Mouse (Mus musculus) neural tube, embryonic 15.5 days (tissue): ENCODE measurements around the gene Slc16a6. TPM values are rescaled to one million over a fixed set of nuclear protein-coding genes. Genes with fewer than 3 reads are reported as not detected.
A peak's percentile ranks its signal among the peaks of the same experiment; 100 is the strongest.

ENCODE experiments used
- ATAC-seq: fragments of 200-750 bp; cut with Nextera tagmentation; 2 replicates; pipeline ENCODE4 v1.8.0; 2017; ENCODE audit warnings: mild to moderate bottlenecking, moderate TSS enrichment, moderate library complexity; ENCODE audit not compliant: low FRiP score
- H3K27ac ChIP-seq: fragments of 300-500 bp; sonication (generic); replicated peaks from 2 replicates; pipeline ENCODE4 v1.5.1; 2015; ENCODE audit warnings: mild to moderate bottlenecking, inconsistent platforms
- H3K27me3 ChIP-seq: fragments of 300-500 bp; sonication (generic); replicated peaks from 2 replicates; pipeline ENCODE4 v1.6.1; 2015; ENCODE audit warnings: inconsistent platforms
- H3K36me3 ChIP-seq: fragments of 300-500 bp; sonication (generic); 2 replicates; pipeline ENCODE4 v1.6.1; 2015; ENCODE audit warnings: inconsistent platforms
- H3K4me1 ChIP-seq: fragments of 300-500 bp; sonication (generic); 2 replicates; pipeline ENCODE4 v1.6.1; 2015; ENCODE audit warnings: inconsistent platforms
- H3K4me2 ChIP-seq: fragments of 300-500 bp; sonication (generic); 2 replicates; pipeline ENCODE4 v1.6.1; 2015; ENCODE audit warnings: inconsistent platforms, mild to moderate bottlenecking, moderate library complexity
- H3K4me3 ChIP-seq: fragments of 300-500 bp; sonication (generic); replicated peaks from 2 replicates; pipeline ENCODE4 v1.5.1; 2015; ENCODE audit warnings: mild to moderate bottlenecking, inconsistent platforms
- H3K9ac ChIP-seq: fragments of 300-500 bp; sonication (generic); replicated peaks from 2 replicates; pipeline ENCODE4 v1.6.1; 2015; ENCODE audit warnings: mild to moderate bottlenecking, inconsistent platforms
- H3K9me3 ChIP-seq: fragments of 300-500 bp; sonication (generic); replicated peaks from 2 replicates; pipeline ENCODE4 v1.6.1; 2016; ENCODE audit warnings: inconsistent platforms
- WGBS: fragments of 180-500 bp; shearing (Covaris S2); methylation state at CpG from one replicate; pipeline ENCODE4 v1.1.7; 2015; ENCODE audit warnings: mixed read lengths; 5-methylcytosine and 5-hydroxymethylcytosine counted together
- polyA plus RNA-seq: library from polyadenylated mRNA; unstranded; fragments of >200 nt; fragmentation: Nextera tagmentation; extraction: Ambion mirVana; gene quantifications from 2 replicates; pipeline ENCODE4 v1.2.1, GENCODE M21; 2015

The Slc16a6 gene
- polyA plus RNA-seq, 1 experiment from 2014 or later: 3.7 TPM

- WGBS: 91% methylated on average over 8 of the region's 8 CpGs
Observed at GRCm38 (mm10) chr11:109443468-109444263, 29.7 kb downstream of the Slc16a6 start.

DNA sequence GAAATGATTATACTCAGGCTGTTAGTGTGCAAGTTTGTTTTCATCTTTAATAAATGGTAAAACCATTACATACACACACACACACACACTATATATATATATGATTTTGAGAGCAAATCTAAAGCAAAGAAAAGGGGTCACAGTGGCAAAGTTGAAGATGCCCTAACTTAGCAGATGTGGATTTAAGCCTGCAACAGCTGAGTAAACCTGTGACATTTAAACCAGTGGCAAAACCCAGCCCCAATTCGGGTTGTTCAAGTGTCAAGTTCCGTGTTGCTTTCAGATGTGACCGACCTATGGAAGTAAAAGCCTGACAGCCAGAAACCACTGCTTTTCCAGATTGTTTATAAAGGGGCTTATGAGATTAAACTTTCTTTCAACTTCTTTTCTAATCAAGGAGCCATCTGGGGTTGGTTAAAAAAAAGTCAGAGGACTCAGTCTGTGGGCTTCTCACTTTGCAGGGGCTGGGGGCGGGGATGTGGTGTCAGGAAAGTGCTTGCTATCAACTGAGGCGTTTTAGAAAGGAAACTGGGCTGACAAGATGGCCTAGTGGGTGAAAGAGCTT, 31.1 kb downstream of the Slc16a6 start:
- Histone ChIP-seq H3K9me3 (no peaks in the 10 kb centered on the region), H3K27me3 (no peaks in the 10 kb centered on the region), H3K4me1 (peaks cover 14% of the 10 kb centered on the region), H3K4me3 (no peak overlapping the region), H3K9ac (no peak overlapping the region), H3K36me3 (peaks cover 8% of the 10 kb centered on the region), H3K4me2 (no peak overlapping the region), H3K27ac (no peak overlapping the region)
- WGBS: 77% methylated on average over 5 of the region's 5 CpGs
- no peak for ATAC-seq

More at GRCm38 (mm10) chr11:109443468-109444263, 29.7 kb downstream of the Slc16a6 start:
- Histone ChIP-seq H3K4me1 (peaks cover 14% of the 10 kb centered on the region), H3K9me3 (no peaks in the 10 kb centered on the region), H3K27me3 (no peaks in the 10 kb centered on the region), H3K9ac (no peak overlapping the region), H3K27ac (no peak overlapping the region), H3K4me3 (no peak overlapping the region), H3K36me3 (no peaks in the 10 kb centered on the region), H3K4me2 (no peak overlapping the region)
- no peak for ATAC-seq

DNA sequence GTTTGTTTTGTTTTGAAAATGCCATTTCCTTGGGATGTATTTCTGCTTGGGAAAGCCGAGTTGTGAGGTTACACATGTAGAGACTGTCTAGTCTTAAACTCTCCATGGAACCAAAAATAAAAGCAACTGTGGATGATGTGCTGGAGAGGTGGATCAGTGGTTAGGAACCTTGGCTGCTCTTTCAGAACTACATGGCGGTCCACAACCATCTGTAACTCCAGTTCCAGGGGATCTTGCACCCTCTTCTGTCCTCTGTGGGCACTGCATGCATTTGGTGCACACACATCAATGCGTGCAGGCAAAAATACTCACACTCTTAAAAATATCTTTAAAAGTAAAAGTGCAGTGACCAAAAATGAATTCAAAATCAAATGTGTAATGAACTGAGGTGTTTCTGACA, 32.3 kb downstream of the Slc16a6 start:
- Histone ChIP-seq H3K4me2 (no peak overlapping the region), H3K9ac (no peak overlapping the region), H3K27ac (no peak overlapping the region), H3K4me3 (no peak overlapping the region), H3K4me1 (peaks cover 14% of the 10 kb centered on the region), H3K27me3 (no peaks in the 10 kb centered on the region), H3K9me3 (no peaks in the 10 kb centered on the region), H3K36me3 (peaks cover 17% of the 10 kb centered on the region)
- no peak for ATAC-seq
- 57% methylated on average over 3 of the region's 3 CpGs for WGBS

DNA sequence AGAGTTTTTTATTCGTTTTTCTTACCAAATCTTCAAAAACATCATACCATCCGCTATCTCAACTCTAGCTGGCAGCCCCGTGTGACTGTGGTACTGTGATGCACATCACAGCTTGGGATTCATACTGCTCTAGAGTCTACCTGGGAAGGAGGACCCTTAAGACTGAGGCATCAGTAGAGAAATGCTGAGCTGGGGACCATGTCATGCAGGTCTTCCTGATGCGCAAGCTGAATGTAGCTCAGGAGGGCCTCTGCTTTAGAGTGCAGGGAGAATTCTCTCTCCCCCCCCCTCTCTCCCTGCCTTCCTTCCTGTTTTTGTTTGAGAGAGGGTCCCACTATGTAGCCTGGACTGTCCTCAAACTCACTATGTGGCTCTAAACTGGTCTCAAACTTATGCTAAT, 32.8 kb downstream of the Slc16a6 start:
- H3K27me3 ChIP-seq: no peaks in the 10 kb centered on the region
- H3K36me3 ChIP-seq: peaks cover 20% of the 10 kb centered on the region
- H3K4me3 ChIP-seq: no peak overlapping the region
- H3K9ac ChIP-seq: no peak overlapping the region
- no peak for ATAC-seq
- H3K9me3 ChIP-seq: no peaks in the 10 kb centered on the region
- H3K27ac ChIP-seq: no peak overlapping the region
- peaks cover 12% of the 10 kb centered on the region for H3K4me1 ChIP-seq
- peak overlapping the region; percentile 73 for H3K4me2 ChIP-seq
- WGBS: 66% methylated on average over 4 of the region's 4 CpGs

DNA sequence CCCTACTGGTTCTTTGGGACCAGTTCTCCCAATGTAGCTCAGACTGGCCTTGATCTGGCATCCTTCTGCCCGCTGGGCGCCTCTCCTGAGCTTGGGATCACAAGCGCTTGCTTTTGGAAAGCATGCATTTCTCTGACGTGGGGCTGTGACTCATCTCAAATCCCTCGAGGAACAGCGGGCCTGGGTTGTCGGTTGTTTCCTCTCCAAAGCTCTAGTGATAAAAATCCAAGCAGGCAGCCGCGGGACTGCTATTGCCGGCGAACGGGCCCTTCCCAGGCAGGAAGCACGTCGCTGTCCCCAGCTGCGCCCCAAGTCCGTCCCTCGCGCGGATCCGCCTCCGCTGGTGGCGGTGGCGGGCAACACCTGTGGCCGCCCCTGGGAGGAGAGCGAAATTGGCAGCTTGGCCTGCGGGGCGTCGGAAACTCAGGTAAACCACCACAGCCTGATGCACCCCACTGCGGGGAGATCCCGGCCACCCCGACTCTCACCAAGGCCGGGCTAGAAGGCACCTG, 33.5 kb downstream of the Slc16a6 start:
- ATAC-seq: peak; percentile 30
- Histone ChIP-seq H3K4me1 (peaks cover 12% of the 10 kb centered on the region), H3K27ac (peak overlapping the region; percentile 25; the same call in 1 of the 2 replicates), H3K9ac (peak overlapping the region; percentile 55), H3K36me3 (peaks cover 28% of the 10 kb centered on the region), H3K4me2 (peak overlapping the region; percentile 73), H3K4me3 (peak overlapping the region; percentile 43), H3K27me3 (no peaks in the 10 kb centered on the region), H3K9me3 (no peaks in the 10 kb centered on the region)
- 2% methylated on average over 32 of the region's 32 CpGs for WGBS

DNA sequence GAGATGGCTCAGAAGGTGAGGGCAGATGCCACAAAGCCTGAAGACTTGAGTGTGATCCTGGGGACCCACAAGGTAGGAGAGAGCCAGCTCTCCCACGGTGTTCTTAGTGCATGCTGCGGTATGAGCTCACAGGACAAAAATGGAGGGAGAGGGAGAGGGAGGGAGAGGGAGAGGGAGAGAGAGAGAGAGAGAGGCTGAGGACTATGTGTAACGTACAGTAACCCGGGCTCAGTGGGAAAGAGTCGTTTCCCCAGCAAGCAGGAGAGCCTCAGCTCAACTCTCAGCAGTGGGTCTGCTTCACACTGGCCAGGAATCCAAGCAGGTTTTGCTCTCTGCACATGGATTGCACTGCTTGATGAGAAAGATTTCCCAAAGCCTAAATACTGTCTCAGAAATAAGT, 34.2 kb downstream of the Slc16a6 start:
- Histone ChIP-seq H3K4me2 (peak overlapping the region; percentile 73), H3K27me3 (no peaks in the 10 kb centered on the region), H3K4me1 (peaks cover 12% of the 10 kb centered on the region), H3K9ac (no peak overlapping the region), H3K9me3 (no peaks in the 10 kb centered on the region), H3K4me3 (no peak overlapping the region), H3K27ac (0 out of 2 replicates have a peak overlapping the region, but pooled peaks have one; percentile 25), H3K36me3 (peaks cover 35% of the 10 kb centered on the region)
- 16% methylated on average over 5 of the region's 5 CpGs for WGBS
- peak; percentile 40 for ATAC-seq

- no peak overlapping the region for H3K9ac ChIP-seq
- peaks cover 12% of the 10 kb centered on the region for H3K4me1 ChIP-seq
- no peak overlapping the region for H3K27ac ChIP-seq
- ATAC-seq: no peak
- H3K4me2 ChIP-seq: no peak overlapping the region
- peaks cover 51% of the 10 kb centered on the region for H3K36me3 ChIP-seq
- WGBS: 71% methylated on average over 8 of the region's 8 CpGs
- no peaks in the 10 kb centered on the region for H3K27me3 ChIP-seq
- H3K4me3 ChIP-seq: no peak overlapping the region
- H3K9me3 ChIP-seq: no peaks in the 10 kb centered on the region
Observed at GRCm38 (mm10) chr11:109436889-109437288, 36.5 kb downstream of the Slc16a6 start.

DNA sequence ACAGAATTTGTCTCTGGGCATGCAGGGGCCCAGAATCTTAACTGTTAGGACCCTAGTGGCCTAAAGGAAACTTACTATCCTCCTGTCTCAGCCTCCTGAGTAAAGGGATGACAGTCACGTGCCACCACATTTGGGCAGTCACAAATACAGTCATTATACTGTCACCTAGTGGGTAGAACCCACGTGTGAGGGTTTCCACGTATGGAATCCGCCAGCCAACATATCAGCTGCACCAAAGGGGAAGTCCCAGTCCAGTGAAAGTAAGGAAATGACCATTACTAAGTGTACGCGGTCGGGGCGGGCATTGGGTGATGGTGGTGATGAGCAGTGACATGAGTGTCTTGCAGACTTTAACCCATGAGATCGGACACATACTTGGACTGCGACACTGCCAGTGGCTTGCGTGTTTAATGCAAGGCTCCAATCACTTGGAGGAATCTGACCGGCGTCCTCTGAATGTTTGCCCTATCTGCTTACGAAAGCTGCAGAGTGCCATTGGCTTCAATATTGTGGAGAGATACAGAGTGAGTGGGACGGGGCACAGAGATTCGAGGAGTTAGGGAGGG, 39.1 kb downstream of the Slc16a6 start:
- ATAC-seq: no peak
- WGBS: 95% methylated on average over 16 of the region's 16 CpGs

GRCm38 (mm10) chr11:109427353-109427752, 46.0 kb downstream of the Slc16a6 start:
- Histone ChIP-seq H3K9me3 (no peaks in the 10 kb centered on the region), H3K4me1 (peaks cover 23% of the 10 kb centered on the region), H3K27ac (no peak overlapping the region), H3K4me2 (peak overlapping the region; percentile 70), H3K4me3 (no peak overlapping the region), H3K27me3 (no peaks in the 10 kb centered on the region), H3K36me3 (peaks cover 31% of the 10 kb centered on the region), H3K9ac (no peak overlapping the region)
- no peak for ATAC-seq
- WGBS: 96% methylated on average over 5 of the region's 5 CpGs

More for the DNA sequence above, 39.1 kb downstream of the Slc16a6 start:
- Histone ChIP-seq H3K4me1 (peaks cover 5% of the 10 kb centered on the region; the same call in 1 of the 2 replicates), H3K27ac (no peak overlapping the region), H3K4me3 (no peak overlapping the region), H3K27me3 (no peaks in the 10 kb centered on the region), H3K4me2 (no peak overlapping the region), H3K9me3 (no peaks in the 10 kb centered on the region), H3K36me3 (peaks cover 68% of the 10 kb centered on the region), H3K9ac (no peak overlapping the region)

- Histone ChIP-seq H3K4me3 (peak overlapping the region; percentile 66), H3K36me3 (peaks cover 28% of the 10 kb centered on the region), H3K27me3 (no peaks in the 10 kb centered on the region), H3K4me2 (peak overlapping the region; percentile 70), H3K9me3 (no peaks in the 10 kb centered on the region), H3K9ac (peak overlapping the region; percentile 76), H3K4me1 (peaks cover 18% of the 10 kb centered on the region), H3K27ac (peak overlapping the region; percentile 88)
- WGBS: 0% methylated on average over 11 of the region's 11 CpGs
- ATAC-seq: no peak; the same call in 1 of the 2 replicates
Observed at GRCm38 (mm10) chr11:109426272-109426586, 47.2 kb downstream of the Slc16a6 start.

GRCm38 (mm10) chr11:109425392-109426271, 47.8 kb downstream of the Slc16a6 start, which contains the start of gene Amz2:
Gene Amz2 (plus strand): TSS chr11:109425946.
- Histone ChIP-seq H3K27ac (peak within 1 kb of the TSS; percentile 88), H3K9ac (peak within 1 kb of the TSS; percentile 76), H3K4me1 (peaks cover 18% of the 10 kb centered on the region), H3K36me3 (peaks cover 24% of the 10 kb centered on the region), H3K4me3 (peak within 1 kb of the TSS; percentile 66), H3K27me3 (no peaks in the 10 kb centered on the region), H3K4me2 (peak within 1 kb of the TSS; percentile 70), H3K9me3 (no peaks in the 10 kb centered on the region)
- ATAC-seq: peak; percentile 94
- WGBS: under 1% methylated on average over 65 of the region's 65 CpGs
